Mouse (Mus musculus) urinary bladder, adult 18-20 months (tissue): Measurements from ENCODE around the gene Cenpb.

Source experiments
- DNase-seq, 2 experiments: peaks; one replicate each; pipeline ENCODE4 v3.0.0; 2022; ENCODE audit warnings: low spot score in 2 of 2, mixed read lengths in 2 of 2

Gene Cenpb

DNA sequence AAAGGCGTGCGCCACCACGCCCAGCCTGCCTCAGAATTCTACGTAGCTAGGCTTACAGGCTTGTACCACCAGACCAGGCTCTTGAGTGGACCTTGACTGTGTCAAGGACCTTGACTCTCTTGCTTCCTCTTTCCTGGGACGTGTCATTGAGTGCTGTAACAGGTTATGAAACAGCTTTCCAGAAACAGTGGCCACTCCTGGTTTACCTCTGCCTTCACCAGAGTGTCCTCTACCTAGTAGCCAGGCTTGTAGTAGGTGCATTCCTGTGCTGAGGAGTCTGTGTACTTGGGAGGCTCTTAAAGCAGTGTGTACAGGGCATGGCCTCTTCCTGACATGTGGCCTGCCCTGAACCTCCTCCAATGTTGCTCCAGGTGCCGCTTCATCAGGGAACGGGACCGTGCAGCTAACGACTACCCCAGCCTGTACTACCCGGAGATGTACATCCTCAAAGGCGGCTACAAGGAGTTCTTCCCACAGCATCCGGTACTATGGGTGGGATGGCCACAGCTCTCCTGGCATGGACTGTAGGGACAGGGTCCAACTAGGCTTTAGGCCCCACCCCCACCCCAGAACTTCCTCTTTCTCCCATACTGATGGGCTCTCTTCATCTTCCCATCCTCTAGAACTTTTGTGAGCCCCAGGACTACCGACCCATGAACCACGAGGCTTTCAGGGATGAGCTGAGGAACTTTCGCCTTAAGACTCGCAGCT lies 16.9 kb upstream of the Cenpb start:
- no peak for DNase-seq

DNA sequence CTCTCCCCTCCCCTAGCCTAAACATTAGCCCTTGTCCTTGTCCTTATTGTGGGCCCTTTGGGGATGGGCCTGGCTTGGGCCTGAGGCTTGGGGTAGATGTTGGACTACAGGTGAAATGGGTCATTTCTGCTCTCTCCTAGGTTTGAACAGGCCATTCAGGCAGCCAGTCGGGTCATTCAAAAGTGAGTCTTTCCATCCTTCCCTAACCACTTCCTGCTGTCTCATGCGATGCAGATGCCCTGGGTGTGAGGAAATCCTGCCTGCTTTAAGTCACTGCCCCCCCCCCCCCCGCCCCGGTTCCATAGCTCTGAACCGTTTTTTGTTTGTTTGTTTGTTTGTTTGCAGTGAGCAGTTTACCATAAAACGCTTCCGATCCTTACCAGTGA lies 11.1 kb upstream of the Cenpb start:
- DNase-seq, result no peak

DNA sequence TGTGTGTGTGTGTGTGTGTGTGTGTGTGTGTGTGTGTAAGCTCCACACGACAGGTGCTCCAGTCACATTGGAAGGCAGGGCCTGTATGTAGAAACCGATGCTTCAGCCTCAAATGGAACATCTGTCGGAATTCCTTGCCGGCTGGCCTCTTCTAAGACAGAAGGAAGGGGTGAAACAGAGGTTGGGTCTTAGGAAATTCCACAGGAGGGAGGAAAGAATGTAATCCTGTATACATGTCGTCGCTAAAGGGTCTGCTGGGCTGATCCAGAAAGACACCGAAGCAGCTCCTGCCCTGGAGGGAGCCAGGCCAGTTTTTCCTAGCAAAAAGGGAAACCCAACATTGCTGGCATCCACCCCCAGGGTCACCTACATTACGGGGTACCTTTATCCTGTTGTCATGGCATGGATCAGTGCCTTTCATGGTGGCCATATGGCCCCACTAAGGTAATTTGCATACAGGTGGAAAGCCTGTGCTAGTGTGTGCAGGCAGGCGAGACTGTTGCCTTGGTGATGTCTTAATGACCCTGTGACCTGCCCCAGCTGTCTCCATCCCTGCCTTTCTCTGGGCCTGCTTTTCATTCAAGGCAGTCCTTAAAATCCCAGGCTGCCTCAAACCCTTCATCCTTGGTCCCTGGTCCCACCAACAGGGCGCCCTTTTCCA lies 10.6 kb upstream of the Cenpb start:
- no peak for DNase-seq

DNA sequence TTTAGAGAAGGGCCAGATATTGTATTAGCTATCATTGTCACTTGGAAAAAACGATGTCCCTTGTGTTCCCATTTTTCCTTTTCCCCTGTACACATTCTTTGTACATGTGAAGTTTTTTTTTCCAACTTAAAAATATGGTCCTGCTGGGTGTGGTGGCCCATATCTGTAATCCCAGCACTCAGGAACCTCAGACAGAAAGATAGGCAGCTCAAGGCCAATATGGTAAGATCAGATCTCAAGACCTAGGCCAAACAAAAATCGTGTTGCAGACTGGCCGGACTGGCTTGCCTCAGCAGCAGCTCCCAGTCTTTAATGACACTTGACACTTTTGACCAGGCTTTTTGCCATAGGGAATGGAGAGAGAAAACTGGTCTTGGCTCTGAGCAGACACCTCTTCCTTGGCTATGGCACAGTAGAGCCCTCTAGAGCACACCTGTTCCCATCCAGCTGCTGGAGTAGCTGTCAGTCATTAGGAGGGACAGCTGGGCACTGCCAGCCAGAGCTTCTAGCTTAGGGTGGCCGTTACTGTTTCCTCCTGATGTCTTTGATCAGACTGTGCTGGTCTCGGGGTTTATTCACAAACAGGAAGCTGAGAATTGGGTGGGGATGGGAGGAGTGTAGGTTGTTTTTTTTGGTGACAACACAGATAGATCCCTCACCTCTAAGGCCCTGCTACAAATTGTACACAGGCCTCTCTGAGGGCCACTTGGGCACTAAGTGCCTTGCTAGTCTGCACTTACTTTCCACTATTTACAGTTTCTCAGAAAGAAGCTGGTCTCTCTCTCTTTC lies 9.8 kb upstream of the Cenpb start:
- no peak for DNase-seq

DNA sequence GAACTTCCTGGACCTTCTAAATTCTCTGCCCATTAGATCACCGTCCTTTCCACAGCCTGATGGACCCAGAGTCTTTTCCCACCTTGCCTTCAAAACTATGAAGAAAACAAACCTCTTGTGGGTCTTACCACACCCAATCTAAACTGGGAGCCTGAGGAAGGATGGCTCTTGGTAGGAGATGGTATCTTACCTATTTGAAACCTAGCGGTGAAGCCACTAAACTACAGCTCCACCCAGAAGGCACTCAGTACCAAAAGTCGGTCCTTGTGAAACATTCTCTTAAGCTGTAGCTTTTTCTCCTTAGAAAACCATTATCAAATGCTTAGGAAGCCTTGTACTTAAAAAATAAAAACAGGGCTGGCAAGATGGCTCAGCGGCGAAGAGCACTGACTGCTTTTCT lies 8.4 kb upstream of the Cenpb start:
- no peak for DNase-seq

DNA sequence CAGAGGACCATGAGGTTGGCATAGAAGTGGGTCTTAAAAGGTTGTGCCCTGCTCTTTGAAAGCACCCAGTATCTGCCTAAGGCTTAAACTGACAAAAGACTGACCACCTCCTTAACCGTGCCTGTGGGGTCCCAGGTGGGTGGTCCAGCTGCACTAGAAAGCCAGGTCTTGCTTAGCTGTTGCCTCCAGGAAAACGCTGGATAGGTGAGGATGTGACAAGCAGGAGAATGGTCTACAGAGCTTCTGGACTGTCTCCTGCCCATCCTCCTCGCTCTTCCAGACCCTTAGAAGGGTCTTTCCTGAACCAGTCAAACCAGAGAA lies 7.7 kb upstream of the Cenpb start:
- no peak for DNase-seq

DNA sequence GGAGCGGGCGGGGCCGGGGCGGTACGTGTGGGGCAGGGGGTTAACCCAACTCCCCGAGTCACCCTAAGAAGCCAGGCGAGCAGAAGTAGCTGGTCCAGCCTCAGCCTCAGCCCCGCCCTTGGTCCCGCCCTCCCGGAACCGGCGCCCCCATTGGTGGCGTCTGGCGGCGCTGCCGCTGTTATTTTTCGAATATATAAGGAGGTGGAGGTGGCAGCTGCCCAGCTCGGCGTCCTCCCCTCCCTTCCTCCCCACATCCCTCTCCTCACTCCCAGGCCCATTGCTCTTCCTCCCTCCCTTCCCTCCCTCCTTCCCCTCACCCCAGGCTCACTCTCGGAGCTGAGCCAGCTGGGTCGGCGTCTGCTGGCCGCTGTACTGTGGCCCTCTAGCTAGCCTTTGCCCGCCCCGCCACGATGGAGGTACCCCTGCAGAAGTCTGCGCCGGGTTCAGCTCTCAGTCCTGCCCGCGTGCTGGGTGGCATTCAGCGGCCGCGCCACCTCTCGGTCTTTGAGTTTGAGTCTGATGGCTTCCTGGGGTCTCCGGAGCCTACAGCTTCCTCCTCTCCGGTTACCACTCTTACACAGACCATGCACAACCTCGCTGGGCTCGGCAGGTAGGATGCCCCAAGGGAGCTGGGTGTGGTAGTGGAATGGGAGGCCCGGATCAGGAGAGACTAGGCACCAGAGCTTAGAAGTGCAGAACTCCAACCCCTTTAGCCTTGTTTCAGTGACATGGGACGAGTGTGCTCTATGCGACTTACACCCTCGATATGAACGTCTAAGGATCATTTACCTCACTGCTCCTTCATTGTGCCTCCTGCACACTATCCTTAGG lies 7.1 kb upstream of the Cenpb start, which contains the start of the genes Cdc25b and Spef1:
Cdc25b (plus strand) TSS at position 179 of the 831 bp plus-strand sequence.
Spef1 (minus strand) TSS at position 512 of the 831 bp plus-strand sequence.
- peak; percentile 79 to 84 for DNase-seq

DNA sequence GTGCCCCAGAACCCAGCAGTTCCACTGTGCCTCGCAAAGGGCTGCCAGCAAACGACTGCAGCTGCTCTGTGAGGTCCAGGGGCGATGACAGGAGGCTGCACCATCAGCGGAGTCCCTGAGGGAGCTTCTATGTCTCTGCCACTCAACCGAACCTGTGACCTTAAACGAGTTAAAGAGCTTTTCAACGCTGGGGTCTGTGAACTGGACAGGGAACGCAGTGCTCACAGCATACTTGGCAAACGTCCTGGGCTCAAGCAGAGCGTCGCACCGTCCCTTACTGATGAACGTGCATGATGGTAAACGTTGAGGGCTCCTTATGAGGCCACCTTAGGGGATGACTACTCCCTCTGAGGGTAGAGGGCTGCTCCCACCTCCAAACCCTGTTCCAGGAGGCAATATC lies 6.5 kb upstream of the Cenpb start:
- DNase-seq, result no peak

DNA sequence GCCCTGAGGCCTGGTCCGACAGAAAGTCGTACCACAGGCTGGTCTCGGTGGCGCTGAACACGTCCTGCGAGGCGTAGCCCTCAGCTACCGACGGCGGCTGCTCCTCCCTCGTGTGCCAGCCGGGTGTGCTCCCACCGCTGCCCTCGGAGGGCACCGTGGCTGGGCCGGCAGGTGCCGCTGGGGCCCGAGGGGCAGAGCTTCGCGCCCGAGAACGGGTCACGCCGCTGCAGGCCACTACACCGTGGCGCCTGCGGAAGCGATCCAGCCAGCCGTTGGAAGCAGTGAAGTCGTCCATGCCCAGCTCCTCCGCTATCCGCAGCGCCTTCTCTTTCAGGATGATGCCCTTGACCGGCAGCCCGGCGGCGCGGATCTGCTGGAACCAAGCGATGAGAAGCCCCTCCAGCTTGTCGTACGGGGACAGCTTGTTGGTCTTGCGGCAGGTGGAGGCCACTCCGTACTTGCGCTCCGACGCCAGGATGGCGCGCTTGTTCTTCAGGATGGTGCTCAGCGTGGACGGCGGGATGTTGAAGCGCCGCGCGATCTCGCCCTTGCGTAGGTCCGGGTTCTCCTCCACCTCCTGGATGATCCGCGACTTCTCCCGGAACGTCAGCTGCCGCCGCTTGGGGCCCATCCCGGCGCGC lies 501 bp downstream of the Cenpb start:
- peak; percentile 47 to 70 for DNase-seq

DNA sequence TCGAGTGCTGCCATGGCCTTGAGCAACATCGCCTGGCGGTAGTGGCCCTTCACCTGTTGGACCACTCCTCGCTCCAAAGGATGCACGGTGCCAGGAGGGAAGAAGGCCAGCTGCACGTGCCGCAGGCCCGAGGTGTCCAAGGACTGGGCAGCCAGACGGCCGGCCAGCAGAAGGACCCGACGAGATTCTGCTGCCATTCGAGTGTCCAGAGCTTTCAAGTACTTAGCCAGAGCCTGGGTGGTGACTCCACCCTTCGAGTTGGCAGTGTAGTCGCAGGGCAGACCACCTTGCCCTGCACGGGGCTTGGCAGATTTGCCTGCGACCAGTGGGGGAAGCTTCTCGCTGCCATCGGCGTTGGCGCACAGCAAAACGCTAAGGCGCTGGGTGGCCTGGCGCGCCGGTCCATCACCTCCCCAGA lies 1.0 kb downstream of the Cenpb start:
- DNase-seq, result peak; percentile 31 to 43

DNA sequence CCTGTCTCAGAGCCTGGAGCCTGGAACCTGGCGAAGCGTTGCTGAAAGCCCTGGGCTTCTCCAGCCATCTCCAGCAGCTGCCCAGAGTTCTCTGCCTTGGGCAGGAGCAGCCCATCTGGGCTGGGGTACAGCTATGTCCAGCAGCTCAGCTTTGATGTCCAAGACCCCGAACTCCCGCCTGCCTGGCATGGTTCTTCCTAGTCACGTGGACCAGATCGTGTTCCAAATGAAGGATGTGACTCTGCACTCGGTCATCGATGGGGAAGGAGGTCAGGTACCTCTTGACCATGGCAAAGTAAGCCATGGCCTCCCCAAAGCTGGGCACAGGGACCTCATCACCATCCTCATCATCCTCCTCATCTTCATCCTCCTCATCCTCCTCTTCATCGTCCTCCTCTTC lies 1.9 kb downstream of the Cenpb start:
- no peak for DNase-seq

DNA sequence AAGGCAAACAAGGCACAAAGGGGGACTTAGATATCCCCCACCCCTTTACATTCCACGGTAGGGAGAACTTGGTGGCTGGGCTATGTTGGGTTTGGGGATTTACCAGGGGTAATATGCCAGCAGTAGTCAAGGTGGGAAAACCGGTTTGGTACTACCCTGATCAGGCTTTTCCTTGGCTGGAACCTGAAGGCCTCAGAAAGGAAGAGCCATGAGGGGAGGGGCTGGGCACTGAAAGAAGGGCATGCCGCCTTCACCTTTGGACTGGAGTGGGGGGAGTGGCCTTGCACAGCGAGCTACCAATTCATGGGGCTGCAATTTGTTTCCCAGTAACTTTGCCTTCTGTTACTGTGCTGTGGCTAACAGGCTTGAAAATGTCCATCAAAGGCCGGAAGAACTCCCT lies 3.4 kb downstream of the Cenpb start:
- DNase-seq, result peak; percentile 31 to 57

DNA sequence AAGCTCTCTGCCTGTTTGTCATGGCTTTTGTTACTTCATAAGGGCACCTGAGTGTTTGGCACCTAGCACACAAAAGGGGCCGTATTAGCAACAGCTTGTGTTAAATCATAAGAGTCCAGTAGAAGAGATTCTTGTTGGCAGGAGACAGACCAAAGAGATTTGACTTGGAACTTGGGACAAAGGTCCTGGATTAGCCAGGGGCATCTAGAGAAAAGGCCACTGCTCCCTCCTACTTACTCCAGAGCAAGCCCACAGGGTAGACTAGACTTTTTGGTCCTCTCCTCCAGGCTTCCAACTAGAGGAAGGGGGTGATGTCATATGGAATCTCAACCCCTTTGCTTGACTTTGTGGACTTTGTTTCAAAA lies 3.9 kb downstream of the Cenpb start:
- DNase-seq, result no peak

DNA sequence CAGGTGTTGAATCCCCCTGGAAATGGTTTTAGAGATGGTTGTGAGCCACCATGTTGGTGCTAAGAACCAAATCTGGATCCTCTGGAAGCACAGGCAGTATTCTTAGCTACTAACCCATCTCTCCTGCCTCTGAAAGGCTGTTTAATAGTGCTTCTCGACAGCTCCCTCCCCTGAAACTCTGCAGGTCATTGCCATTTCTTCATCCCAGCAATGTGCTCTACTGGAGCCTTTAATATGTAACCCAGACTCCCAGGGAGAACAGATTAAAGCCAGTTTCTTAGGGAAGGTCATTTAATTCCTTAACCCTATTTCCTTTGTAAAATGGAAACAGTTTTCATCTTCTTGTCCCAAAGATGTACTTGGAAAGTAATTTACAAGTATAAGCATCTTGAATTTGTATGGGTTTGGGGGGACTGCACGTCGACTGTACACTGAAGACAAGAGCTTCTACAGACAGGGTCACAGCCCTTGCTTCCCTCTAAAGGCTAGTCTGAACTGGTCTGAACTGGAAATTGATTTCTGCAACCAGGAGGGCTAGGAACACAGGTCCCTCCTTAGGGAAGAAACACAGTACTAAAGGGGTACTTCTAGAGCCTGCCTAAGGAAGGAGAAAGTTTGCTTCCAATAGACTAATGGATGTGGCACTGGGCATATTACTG lies 4.5 kb downstream of the Cenpb start:
- DNase-seq, result no peak

DNA sequence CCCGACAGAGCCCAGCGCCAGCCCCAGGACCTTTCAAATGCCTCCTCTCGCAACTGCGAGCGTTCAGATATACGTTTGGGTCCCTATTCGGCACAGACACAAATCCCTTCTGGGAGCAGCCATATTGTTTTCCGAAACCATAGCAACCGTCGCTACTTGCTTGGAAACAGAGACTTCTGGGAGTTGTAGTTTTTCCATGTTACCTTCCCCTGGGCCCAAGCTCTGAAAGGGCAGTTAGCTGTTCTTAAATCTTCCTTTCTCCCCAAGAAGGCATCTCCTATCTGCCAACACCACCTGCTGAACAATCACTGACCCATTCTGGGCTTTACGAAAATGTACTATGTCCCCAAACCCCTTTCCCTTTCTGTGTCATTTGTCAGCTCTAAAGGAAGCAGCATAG lies 5.2 kb downstream of the Cenpb start:
- peak; percentile 31 to 40 for DNase-seq

DNA sequence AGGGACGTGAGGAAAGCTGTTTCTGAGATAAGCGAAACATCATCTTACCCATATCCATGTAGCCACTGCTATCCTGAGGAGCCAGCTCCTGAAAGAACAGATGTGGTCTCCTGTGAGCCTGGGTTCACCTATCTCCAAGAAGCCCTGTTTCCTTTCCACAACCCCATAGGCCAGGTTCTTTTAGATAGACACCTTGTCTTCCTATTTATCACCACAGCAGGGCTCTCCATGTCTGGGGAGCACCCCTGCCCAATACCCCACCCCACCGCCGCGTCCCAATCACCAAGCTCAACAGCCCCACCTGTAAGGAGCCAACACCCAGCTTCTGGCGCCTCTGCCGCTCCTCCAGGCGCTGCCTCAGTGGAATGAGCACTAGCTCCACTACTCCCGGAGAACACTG lies 7.5 kb downstream of the Cenpb start:
- DNase-seq, result no peak

DNA sequence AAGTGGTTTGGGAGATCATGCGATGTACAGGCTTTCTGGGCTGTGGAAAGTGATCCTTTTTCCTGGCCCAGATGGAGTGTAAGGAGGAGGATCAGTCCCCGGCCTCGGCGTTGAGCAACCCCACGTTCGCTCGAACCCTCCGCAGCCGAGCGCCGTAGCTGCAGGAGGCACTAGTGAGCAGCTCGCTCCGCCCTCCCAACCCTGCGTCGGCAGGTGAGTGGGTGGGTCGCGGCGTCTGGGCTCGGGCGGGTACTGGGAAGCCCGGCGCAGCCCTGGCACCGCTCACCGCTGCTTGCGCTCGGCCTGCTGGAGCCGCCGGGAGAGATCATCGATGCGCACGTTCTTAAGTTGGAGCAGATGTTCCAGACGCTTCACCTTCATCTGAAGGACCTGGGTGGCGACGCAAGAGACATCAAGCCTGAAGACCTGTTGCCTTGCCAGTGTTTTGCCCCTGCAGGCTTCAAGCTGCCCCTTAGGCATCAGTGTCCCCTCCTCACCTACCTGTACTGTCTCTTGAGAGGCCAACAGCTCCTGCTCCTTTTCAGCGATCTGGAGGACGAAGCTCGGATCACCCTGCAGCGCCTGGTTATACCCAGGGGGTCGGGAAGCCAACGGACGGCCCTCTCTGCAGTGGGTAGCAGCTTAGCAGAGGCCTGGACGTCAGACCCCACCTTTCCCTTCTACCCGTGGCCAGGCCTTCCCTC lies 8.3 kb downstream of the Cenpb start:
- DNase-seq, result peak; percentile 74 to 76

DNA sequence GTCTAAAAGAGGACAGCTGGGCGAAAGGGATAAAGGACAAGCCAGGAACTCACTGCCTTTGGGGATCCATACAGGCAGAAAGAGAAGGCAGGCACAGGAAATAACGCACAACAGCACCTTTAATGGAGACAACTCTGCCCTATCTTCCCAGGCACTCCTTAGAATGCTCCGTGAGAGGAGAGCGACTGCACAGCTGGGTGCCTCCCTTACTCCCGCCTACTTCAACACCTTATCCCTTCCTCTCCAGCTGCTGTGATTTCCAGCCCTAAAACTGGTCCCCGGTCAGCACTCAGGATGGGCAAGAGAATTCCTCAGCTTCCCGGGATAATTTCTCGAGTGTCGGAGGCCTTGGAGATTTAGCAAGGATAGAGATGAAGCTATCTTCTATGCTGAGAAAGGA lies 8.9 kb downstream of the Cenpb start:
- no peak for DNase-seq

DNA sequence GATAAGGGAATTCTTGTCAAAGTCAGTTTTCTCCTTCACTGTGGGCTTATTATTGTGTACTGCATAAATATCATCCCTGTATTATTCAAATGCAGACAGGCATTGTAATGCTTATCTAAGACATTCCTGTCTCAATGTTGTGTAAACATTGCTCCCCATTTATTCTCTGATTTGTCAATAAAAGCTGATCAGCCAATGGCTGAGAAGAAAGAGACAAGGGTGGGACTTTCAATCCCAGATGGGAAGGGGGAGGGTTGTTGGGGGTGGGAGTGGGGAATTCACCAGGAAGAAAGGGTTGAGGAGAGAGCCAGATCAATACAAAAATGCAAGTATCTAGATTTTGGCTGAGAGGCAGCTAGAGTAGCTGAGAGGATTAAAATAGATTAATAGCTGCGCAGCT lies 11.0 kb downstream of the Cenpb start:
- no peak for DNase-seq

DNA sequence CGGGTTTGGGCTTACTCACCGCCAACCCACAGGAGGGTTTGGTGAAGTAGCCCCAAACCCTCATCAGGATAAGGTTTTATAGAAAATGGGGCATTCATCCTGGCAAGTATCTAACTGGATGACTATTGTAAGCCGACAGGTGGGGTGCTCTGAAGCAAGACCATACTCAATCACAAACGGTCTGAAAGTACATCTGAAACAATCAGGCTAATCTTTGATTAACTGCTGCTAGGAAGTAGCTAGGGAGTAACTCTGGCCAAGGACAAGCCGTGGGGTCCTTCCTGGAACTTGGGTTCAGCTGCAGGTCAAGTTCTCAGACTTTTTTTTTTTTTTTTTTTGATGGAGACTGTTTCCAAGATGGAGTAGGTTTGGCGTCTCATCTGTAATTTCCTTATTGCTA lies 11.9 kb downstream of the Cenpb start:
- no peak for DNase-seq
